Mouse (Mus musculus) adrenal gland, postnatal 4 days (tissue): ENCODE data around the gene Try5. TPM values are rescaled to one million over a fixed set of nuclear protein-coding genes. Genes with fewer than 3 reads are reported as not detected.
"Not testable (repeated sequence)": the region's sequence is repeated elsewhere in the genome, so short reads cannot be mapped to it uniquely, and the experiment has no call there.

Experiments used
- DNase-seq, 2 experiments: peaks; one replicate each; pipeline ENCODE4 v3.0.0; 2021 to 2022; ENCODE audit warnings: low spot score in 2 of 2, mixed read lengths in 2 of 2
- long read RNA-seq, 2 experiments: library from polyadenylated mRNA; stranded (forward); transcript quantifications; one replicate each; pipeline ENCODE4 v2.0.0; 2021
- total RNA-seq, 2 experiments: library from RNA; stranded (reverse); gene quantifications; 2 replicates each; pipeline ENCODE4 v1.2.3; 2021

Try5 gene
- 100 to 1,000 TPM in 1 of 2 experiments, not detected in 1; 769 TPM for total RNA-seq
- long read RNA-seq, experiment 1, result 0 reads
- long read RNA-seq, experiment 2, transcript Try5-201 (5 exons, 801 nt), result major isoform, 103 of 122 reads
- long read RNA-seq, experiment 2, partial matches to known transcripts, result 6 of 122 reads
- long read RNA-seq, experiment 2, other reads (novel, unspliced or antisense), result 13 of 122 reads

DNA sequence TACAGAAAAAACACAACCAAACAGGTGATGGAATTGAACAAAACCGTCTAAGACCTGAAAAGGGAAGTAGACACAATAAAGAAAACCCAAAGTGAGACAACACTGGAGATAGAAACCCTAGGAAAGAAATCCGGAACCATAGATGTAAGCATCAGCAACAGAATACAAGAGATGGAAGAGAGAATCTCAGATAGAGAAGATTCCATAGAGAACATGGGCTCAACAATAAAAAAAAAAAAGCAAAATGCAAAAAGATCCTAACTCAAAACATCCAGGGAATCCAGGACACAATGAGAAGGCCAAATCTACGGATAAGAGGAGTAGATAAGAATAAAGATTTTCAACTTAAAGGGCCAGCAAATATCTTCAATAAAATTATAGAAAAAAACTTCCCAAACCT lies at the start of gene Try5:
Gene Try5, minus strand, starts transcription at position 101 of the 400 bp plus-strand sequence.
- DNase-seq, result not testable (repeated sequence)

DNA sequence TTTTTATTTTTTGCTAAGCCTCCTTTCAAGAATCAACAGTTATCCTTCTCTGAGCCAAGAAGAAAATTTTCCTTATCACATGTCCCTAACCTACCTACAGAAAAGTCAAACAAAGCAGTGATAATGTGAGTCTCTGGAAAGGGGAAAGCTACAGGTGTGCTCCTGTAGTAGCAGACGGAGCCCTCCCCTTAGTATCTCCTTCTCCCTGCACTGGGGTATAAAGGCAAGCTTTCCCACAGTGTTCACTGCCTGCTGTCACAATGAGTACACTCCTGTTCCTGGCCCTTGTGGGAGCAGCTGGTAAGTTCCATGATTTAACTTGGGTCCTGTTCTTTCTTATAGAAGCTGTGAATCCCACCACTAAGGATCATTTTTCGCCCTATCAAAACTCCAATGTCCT lies 37.3 kb upstream of the Try5 start, which contains the start of gene Try10:
Gene Try10, plus strand, starts transcription at position 174 of the 400 bp plus-strand sequence.
- DNase-seq, result no peak

DNA sequence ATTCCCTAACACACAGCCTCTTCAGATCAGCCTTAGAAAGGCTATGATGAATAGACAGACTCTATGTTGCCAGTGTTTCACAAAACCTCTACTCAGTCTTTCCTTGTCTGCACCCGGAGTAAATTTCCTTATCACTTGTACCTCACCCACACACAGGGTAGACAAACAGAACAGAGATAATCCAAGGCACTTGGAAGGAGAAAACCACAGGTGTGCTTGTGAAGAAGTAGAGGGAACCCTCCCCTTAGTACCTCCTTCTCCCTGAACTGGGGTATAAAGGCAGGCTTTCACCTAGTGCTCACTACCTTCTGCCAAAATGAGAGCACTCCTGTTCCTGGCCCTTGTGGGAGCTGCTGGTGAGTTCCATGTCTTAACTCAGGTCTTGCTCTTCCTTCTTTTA lies 14.7 kb downstream of the Try5 start, which contains the start of gene Try4:
Gene Try4, plus strand, starts transcription at position 301 of the 400 bp plus-strand sequence.
- DNase-seq, result no peak

DNA sequence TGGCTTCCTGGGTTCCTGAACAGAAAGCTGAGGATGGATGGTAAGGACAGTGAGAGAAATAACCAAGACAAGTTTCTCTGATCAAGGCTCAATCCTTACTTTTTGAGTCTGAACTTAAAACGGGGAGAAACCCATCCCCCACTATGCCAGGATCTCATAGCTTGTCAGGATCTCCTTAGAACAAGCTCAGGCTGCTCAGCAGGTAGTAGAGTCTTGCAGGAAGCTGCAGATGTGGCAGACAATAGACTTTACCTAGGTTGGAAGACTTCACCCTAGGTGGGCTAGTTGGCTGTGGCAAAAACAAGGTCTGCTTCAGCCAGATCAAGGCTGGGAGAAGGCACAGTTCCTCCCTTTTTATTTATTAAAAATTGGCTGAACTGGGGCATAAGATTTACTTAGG lies 18.4 kb downstream of the Try5 start:
- DNase-seq, result no peak

DNA sequence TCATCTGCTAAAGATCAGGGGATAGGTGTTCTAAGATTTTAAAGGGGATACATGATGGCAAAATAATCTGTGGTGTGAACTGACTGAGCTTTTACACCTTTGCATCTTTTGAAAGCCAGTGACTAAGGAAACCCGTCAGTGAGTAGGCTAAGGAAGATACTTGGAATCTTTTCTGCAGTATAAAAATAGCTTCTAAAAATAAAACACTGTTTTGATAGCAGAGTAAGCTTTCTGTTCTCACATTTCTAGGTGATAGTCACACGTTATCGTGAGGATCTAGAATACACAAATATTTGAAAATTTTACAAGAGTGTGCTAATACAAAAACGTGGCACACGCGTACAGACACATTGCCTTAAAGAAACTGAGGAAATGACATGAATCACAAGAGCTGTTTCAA lies 50.5 kb downstream of the Try5 start:
- DNase-seq, result no peak

DNA sequence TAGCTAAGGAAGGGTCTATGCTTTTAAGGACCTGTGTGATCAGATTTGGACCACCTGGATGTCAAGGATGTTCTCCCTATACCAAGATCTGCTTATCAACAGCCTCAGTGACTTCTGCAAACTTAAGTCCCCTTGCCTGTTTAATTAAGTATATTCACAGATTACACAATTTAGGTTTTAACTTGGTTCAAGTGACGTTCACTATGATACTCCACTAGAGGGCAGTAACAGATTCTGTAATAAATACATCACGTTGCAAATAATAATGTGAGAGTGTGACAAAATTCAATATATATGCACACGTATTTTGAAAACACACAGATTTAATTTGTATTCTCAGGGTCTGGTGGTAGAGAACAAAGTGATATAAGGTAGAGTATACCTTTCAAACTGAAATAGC lies 53.8 kb downstream of the Try5 start:
- DNase-seq, result no peak

Other genes starting within 250 kb of the Try5 start
- gene Try4, start 14.6 kb downstream of the Try5 start, total RNA-seq, result 100 to 1,000 TPM in 1 of 2 experiments, not detected in 1; 442 TPM
- gene Try10, start 37.3 kb upstream of the Try5 start, total RNA-seq, result 100 to 1,000 TPM in 1 of 2 experiments, not detected in 1; 268 TPM
- gene Prss3, start 60.8 kb upstream of the Try5 start, total RNA-seq, result 100 to 1,000 TPM in 1 of 2 experiments, not detected in 1; 365 TPM
- gene Gm5771, start 75.5 kb upstream of the Try5 start, total RNA-seq, result 100 to 1,000 TPM in 1 of 2 experiments, not detected in 1; 290 TPM
- gene Gm10334, start 129.3 kb upstream of the Try5 start, total RNA-seq, result 100 to 1,000 TPM in 1 of 2 experiments, not detected in 1; 329 TPM
- gene Prss1, start 142.1 kb upstream of the Try5 start, total RNA-seq, result 100 to 1,000 TPM in 1 of 2 experiments, not detected in 1; 571 TPM
- 100 to 1,000 TPM in 1 of 2 experiments, not detected in 1; 892 TPM for gene Prss2, start 204.9 kb upstream of the Try5 start, total RNA-seq